Mouse (Mus musculus) forebrain, embryonic 13.5 days (tissue): ENCODE measurements around the gene Hoxb8. TPM values are rescaled to one million over a fixed set of nuclear protein-coding genes. Genes with fewer than 3 reads are reported as not detected.

ENCODE experiments used
- ATAC-seq: fragments of 200-750 bp; cut with Nextera tagmentation; 2 replicates; pipeline ENCODE4 v1.8.0; 2017
- H3K27ac ChIP-seq: fragments of 300-500 bp; sonication (generic); 2 replicates; pipeline ENCODE4 v1.5.1; 2015; ENCODE audit warnings: inconsistent platforms, mild to moderate bottlenecking, moderate library complexity
- H3K27me3 ChIP-seq: fragments of 300-500 bp; sonication (generic); 2 replicates; pipeline ENCODE4 v1.6.1; 2015; ENCODE audit warnings: mild to moderate bottlenecking, inconsistent platforms
- H3K36me3 ChIP-seq: fragments of 300-500 bp; sonication (generic); 2 replicates; pipeline ENCODE4 v1.6.1; 2015; ENCODE audit warnings: mild to moderate bottlenecking, inconsistent platforms; ENCODE audit not compliant: poor library complexity, severe bottlenecking
- H3K4me1 ChIP-seq: fragments of 300-500 bp; sonication (generic); 2 replicates; pipeline ENCODE4 v1.6.1; 2015; ENCODE audit warnings: inconsistent platforms
- H3K4me2 ChIP-seq: fragments of 300-500 bp; sonication (generic); 2 replicates; pipeline ENCODE4 v1.6.1; 2015; ENCODE audit warnings: inconsistent platforms, mild to moderate bottlenecking, moderate library complexity
- H3K4me3 ChIP-seq: fragments of 300-500 bp; sonication (generic); 2 replicates; pipeline ENCODE4 v1.5.1; 2015; ENCODE audit warnings: mild to moderate bottlenecking, inconsistent platforms
- H3K9ac ChIP-seq: fragments of 300-500 bp; sonication (generic); 2 replicates; pipeline ENCODE4 v1.6.1; 2015; ENCODE audit warnings: mild to moderate bottlenecking, inconsistent platforms
- H3K9me3 ChIP-seq: fragments of 300-500 bp; sonication (generic); replicated peaks from 2 replicates; pipeline ENCODE4 v1.6.1; 2016; ENCODE audit warnings: inconsistent platforms
- WGBS: fragments of 180-500 bp; shearing (Covaris S2); methylation state at CpG from one replicate; pipeline ENCODE4 v1.1.7; 2015; 5-methylcytosine and 5-hydroxymethylcytosine counted together
- polyA plus RNA-seq: library from polyadenylated mRNA; unstranded; fragments of >200 nt; fragmentation: Nextera tagmentation; extraction: Ambion mirVana; gene quantifications from 2 replicates; pipeline ENCODE4 v1.2.1, GENCODE M21; 2015

Hoxb8 gene
- polyA plus RNA-seq, 1 experiment from 2014 or later, result not detected

DNA sequence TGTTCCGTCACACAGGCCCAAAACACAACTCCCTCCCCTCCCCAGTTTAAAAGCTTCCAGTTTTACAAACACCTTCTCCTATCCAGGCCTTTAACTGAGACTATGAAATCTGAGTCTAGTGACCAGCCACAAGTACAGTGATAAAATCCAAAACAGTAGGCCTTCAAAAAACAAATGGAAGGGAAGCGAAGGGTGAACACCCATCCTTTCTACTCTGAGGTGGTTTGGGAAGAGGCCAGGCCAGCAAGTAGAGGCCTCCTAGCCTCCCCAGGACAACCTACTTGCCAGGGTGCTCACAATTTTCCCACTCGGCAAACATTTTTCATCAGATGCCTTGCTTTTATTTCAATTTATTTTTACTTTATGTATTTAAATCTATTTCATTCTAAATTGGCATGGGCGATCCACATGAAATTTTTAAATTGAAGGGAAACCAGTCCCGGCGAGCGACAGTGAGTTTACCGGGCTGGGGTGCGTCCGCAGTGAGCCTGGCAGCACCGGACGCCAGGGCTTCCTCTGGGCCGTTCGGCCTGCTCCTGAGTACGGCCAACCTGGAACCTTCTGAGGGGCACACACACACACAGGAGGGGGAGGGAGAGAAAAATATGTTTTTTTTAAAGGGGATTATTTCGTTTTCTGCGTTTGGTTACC lies 9.1 kb downstream of the Hoxb8 start:
- no peak for ATAC-seq
- no peak overlapping the region for H3K9ac ChIP-seq
- peaks cover 99% of the 10 kb centered on the region for H3K27me3 ChIP-seq
- H3K9me3 ChIP-seq, result no peaks in the 10 kb centered on the region
- H3K27ac ChIP-seq, result no peak overlapping the region
- no peak overlapping the region for H3K4me3 ChIP-seq
- H3K36me3 ChIP-seq, result no peaks in the 10 kb centered on the region
- no peak overlapping the region for H3K4me2 ChIP-seq
- 5% methylated on average over 17 of the region's 17 CpGs for WGBS
- peaks cover 9% of the 10 kb centered on the region; the same call in 1 of the 2 replicates for H3K4me1 ChIP-seq

DNA sequence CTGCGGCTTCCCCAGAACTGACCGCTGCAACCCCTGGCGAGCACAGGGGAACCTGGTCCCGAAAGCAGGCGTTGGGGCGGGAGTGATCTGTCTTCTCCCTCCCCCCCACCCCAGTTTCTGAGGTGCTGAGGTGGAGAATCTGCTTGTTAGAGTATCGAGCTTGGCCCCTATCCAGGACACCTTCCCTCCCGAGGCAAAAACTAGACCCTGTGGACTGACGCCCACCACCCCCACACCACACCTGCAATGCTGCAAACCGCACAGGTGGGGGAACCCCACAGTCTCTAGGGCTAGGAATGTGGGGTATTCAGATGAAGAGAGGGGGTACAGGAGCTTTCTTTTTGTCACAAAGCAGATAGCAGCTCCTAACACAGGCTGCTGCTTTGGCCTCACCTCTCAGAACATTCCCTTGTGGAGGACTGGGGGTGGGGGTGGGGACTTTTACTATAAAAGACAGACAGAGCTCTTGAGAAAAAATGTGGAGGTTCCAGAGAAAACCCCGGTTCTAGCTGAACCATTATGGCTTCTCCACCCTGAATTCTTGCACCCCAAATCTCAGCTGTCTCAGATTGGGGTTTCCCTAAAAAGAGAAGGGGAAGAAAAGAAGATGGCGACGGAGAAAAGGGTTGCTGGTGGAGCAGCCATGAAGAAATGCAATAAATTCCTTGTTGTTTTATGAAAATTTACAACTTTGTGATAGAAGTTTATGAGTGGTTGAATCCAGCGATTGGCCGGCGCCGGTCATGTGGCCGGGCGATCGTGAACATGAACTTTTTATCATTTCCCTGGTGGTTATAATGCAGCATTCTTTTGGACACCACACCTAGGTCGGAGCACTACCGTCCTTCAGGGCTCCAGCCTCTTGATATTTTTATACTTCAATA lies 10.2 kb downstream of the Hoxb8 start, which contains the start of gene Hoxb6:
Hoxb6 (plus strand) TSS at position 796 of the 884 bp plus-strand sequence.
- H3K4me1 ChIP-seq, result peaks cover 3% of the 10 kb centered on the region; the same call in 1 of the 2 replicates
- peaks cover 99% of the 10 kb centered on the region for H3K27me3 ChIP-seq
- no peaks in the 10 kb centered on the region for H3K9me3 ChIP-seq
- no peak within 1 kb of the TSS for H3K4me3 ChIP-seq
- no peaks in the 10 kb centered on the region for H3K36me3 ChIP-seq
- no peak within 1 kb of the TSS for H3K4me2 ChIP-seq
- H3K9ac ChIP-seq, result no peak within 1 kb of the TSS
- no peak within 1 kb of the TSS for H3K27ac ChIP-seq
- WGBS, result 2% methylated on average over 22 of the region's 22 CpGs
- no peak for ATAC-seq

DNA sequence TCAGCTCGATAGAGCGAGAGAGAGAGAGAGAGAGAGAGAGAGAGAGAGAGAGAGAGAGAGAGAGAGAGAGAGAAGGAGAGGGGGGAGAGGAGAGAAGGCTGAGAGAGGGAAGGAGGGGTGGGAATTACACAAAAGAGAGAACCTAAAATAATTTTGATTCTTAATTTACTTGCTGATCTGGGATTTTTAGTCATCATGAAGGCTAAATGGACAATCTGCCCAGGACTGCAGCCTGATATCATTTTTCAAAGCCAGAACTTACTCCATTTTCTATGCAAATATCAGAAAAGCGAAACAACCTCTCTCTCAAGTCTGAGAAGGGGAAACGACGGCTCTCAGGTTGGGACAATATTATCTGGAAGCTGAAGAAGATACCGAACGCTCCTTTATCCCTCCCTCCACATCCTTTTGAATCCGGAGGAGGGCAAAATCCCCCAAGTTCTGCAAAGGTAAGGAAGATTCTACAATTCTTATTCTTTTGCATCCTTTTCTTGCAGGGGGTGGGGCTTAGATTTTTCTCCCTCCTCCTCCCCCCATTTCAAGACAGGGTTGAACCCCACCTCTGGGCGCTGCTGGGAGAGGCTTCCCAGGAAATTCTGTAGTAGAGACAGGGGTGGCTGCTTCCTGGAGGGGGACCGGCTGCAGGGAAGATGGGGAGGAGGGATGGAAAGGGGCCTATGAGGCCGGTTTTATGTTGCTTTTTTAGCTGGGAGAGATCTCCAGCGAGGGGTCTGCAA lies 11.0 kb downstream of the Hoxb8 start:
- Histone ChIP-seq H3K9ac (no peak overlapping the region), H3K4me2 (no peak overlapping the region), H3K4me1 (no peaks in the 10 kb centered on the region), H3K27ac (no peak overlapping the region), H3K36me3 (no peaks in the 10 kb centered on the region), H3K9me3 (no peaks in the 10 kb centered on the region), H3K27me3 (peaks cover 99% of the 10 kb centered on the region), H3K4me3 (no peak overlapping the region)
- 2% methylated on average over 12 of the region's 12 CpGs for WGBS
- no peak for ATAC-seq

DNA sequence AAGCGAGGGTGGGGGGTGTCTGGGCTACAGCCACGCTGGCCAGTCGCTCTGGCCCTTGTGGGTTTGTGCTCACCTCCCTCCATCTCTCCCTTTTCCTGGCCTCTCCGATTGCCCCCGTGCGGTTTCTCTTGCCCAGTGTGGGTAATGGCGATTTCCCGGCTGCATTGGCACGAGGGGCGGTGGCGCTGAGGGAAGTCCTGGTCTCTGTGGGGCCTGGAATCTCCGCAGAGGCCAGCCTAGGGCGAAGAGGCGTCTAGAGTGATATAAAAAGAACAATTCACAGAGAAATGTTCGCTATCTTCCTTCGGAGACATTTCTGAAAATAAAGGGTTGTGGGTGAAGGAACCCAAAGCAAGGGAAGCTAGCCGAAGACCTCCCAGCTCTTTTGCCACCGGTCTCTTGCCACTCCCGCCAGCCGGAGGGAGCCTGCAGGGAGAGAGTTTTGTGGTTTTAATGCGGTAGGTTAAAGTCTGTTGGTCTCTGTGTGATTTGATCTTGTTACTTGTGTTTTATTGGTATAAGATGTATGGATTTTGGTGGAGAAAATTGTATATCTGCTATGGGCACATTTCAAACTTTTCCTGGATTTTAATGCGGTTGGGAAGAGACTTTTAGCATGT lies 11.7 kb downstream of the Hoxb8 start:
- no peak overlapping the region for H3K27ac ChIP-seq
- peaks cover 99% of the 10 kb centered on the region for H3K27me3 ChIP-seq
- no peak for ATAC-seq
- H3K4me3 ChIP-seq, result no peak overlapping the region
- WGBS, result under 1% methylated on average over 22 of the region's 22 CpGs
- no peaks in the 10 kb centered on the region for H3K4me1 ChIP-seq
- H3K9ac ChIP-seq, result no peak overlapping the region
- H3K9me3 ChIP-seq, result no peaks in the 10 kb centered on the region
- H3K4me2 ChIP-seq, result no peak overlapping the region
- H3K36me3 ChIP-seq, result no peaks in the 10 kb centered on the region

DNA sequence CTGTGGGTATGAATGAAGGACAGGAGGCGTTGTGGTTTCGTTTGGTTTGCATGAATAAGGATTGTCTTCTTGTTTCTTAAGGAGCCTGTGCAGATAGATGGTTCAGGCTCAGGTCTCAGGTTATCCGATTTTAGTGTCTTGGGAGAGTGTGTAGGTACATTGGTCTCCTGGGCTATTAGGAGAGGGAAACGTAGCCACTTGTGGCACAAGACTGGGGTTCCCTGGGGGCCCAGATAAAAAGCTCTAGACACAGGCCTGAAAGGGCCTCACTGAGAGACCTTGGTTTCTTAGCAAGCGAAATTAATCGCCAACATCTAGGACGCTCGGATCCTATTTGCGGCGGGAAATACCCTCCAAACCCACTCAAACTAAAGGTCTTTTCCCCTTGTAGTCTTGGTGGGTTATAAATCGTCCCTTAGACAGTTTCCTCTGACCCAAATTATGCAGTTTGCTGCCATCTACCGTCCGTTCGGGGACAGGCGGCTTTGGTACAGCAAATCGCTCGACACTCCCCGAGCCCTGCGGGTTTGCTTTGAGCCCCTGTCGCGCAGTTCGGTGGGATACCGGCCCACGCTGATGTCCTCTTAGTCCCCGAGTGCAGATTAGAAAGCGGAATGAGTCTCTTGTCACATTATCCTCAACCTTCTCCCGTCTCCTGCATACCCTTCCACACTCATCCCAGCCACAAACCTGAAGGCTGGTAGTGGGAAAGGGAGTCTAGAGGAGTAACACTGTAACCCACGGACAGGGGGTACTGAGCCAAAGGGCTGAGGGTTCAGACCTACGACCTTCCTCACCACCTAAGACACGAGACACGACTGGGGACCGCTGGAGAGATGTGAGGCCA lies 12.8 kb downstream of the Hoxb8 start:
- H3K4me3 ChIP-seq, result no peak overlapping the region
- no peaks in the 10 kb centered on the region for H3K4me1 ChIP-seq
- H3K9ac ChIP-seq, result no peak overlapping the region
- peaks cover 99% of the 10 kb centered on the region for H3K27me3 ChIP-seq
- H3K9me3 ChIP-seq, result no peaks in the 10 kb centered on the region
- under 1% methylated on average over 32 of the region's 32 CpGs for WGBS
- H3K36me3 ChIP-seq, result no peaks in the 10 kb centered on the region
- H3K4me2 ChIP-seq, result no peak overlapping the region
- ATAC-seq, result no peak
- no peak overlapping the region for H3K27ac ChIP-seq

DNA sequence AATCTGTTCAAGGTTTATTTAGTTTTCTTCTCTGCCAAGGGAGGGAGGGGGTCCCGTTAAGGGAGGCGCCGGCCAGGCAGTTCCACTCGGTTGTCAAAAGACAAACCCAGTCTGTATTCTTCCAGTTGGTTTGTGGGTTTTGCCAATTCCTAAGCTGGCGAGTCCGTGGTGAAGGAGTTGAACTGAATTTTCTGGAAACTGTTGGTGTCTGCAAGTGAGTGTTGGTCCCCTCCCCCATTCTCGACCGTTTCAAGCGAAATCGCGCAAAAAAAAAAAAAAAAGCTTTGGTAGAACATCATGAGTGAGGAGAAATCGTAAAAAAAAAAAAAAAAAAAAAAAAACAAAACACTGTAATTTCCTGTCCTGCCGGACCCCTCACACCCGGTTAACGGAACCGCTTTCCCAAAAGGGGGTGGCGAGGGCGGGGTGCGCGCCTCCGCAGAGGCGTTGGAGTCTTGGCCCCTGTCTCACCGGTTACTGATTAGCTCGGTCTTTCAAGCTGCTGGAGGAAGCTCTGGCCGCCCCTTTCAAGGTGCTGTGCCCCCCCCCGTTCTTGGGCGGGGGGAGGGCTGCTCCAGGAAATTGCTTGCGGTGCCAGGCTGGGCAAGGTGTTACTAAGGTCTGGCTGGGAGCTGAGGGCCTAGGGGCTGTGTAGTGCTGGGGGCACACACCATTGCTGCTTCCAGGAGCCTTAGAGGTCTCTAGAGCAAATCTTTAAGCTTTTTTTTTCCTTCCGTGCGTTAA lies 13.6 kb downstream of the Hoxb8 start:
- Histone ChIP-seq H3K4me3 (no peak overlapping the region), H3K36me3 (no peaks in the 10 kb centered on the region), H3K27ac (no peak overlapping the region), H3K4me1 (no peaks in the 10 kb centered on the region), H3K27me3 (peaks cover 99% of the 10 kb centered on the region), H3K9ac (no peak overlapping the region), H3K9me3 (no peaks in the 10 kb centered on the region), H3K4me2 (no peak overlapping the region)
- ATAC-seq, result no peak
- 2% methylated on average over 30 of the region's 30 CpGs for WGBS

DNA sequence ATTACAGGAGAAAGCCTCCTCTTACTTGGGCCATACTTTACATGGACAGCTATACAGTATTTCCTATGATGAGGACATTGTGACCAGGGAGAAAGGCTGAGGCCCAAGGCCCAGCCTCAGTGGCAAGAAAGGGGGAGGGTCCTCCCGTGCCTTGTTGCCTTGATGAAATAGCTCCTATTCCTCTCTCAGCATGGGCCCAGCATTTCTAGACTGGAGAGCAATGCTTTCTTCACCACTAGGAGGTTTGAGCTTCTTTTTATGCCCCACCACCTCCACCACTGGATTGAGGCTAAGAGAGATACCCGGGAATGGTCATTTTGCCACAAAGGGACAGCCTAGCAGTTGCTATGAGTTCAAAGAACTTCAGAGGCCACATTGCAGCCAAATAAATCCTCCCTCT lies 15.3 kb downstream of the Hoxb8 start:
- Histone ChIP-seq H3K9me3 (no peaks in the 10 kb centered on the region), H3K4me1 (no peaks in the 10 kb centered on the region), H3K4me3 (no peak overlapping the region), H3K27me3 (peaks cover 100% of the 10 kb centered on the region), H3K4me2 (no peak overlapping the region), H3K27ac (no peak overlapping the region), H3K9ac (no peak overlapping the region), H3K36me3 (no peaks in the 10 kb centered on the region)
- no peak for ATAC-seq
- 5% methylated on average over 2 of the region's 2 CpGs for WGBS

DNA sequence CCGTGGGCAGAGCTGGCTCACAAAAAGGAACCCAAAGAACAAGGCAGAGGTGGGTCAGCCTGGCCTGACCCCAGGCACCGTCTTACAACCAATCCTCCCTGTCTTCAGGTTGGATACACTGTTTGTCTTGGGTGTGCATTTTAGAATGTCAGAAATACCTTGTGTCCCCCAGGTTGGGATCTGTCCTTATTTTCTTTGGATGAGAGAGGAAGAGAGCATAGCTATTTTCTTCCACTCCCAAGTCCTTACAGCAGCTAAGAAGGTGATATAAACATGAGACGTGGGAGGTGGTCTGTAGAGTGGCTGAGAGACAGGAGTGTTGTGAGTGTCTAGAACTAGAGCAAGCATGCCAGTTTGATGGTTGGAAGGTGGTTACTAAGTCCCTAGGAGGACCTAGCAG lies 15.7 kb downstream of the Hoxb8 start:
- no peaks in the 10 kb centered on the region for H3K36me3 ChIP-seq
- WGBS, result 2% methylated on average over 3 of the region's 3 CpGs
- no peak overlapping the region for H3K4me3 ChIP-seq

DNA sequence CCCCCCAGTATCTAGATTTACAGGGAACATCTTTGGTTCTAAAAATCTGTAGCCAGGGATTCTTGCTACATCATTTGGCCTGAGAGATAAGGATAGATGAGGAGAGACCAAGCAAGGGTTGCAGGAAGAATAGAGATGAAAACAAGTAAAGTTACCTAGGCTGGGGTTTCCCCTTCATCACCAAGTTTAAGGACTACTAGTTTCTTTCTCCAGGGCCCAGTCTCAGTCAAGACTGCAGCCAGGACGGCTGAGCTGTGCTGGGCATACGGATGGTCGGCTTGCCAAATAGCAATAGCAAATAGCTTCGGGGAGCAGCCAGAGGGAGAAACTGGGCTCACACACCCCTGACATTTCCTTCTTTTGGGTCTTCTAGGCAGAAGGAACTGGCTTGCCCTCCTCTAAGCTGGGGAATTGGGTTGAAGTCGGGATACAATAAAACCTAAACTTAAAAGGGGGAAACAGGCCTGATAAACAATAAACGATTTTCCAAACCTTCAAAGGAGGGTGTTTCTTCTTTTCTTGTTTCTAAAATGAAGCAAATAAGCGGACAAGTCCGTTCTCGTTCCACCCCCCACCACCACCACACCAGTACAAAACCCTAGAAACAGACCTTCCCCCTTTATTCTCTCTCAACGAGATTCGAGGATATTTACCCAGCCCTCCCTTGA lies 16.4 kb downstream of the Hoxb8 start:
- no peak overlapping the region for H3K27ac ChIP-seq

More for the DNA sequence above, 15.7 kb downstream of the Hoxb8 start:
- H3K9ac ChIP-seq, result no peak overlapping the region
- no peaks in the 10 kb centered on the region for H3K4me1 ChIP-seq
- H3K27me3 ChIP-seq, result peaks cover 100% of the 10 kb centered on the region
- no peak for ATAC-seq
- H3K27ac ChIP-seq, result no peak overlapping the region
- H3K9me3 ChIP-seq, result no peaks in the 10 kb centered on the region
- no peak overlapping the region for H3K4me2 ChIP-seq

DNA sequence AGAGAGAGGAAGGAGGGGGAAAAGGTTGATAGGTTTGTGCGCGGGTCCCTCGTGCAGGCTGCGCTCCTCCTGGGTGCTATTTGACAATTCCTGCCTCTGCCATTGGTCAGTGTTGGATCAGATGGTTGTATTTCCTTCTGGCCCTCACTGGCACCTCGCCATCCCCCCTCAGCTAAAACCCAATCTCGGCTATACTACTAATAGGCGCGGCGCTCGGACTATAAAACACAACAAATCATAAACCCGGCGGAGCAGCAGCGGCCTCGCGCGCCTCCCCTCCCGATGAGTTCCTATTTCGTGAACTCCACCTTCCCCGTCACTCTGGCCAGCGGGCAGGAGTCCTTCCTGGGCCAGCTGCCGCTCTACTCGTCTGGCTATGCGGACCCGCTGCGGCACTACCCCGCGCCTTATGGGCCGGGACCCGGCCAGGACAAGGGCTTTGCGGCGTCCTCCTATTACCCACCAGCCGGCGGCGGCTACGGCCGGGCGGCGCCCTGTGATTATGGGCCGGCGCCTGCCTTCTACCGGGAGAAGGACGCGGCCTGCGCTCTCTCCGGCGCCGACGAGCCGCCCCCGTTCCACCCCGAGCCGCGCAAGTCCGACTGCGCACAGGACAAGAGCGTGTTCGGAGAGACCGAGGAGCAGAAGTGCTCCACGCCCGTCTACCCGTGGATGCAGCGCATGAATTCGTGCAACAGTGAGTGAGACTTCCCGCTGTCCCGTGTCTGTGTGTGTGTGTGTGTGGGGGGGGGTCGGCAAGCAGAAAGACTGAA lies 17.4 kb downstream of the Hoxb8 start:
- under 1% methylated on average over 64 of the region's 66 CpGs for WGBS
- peaks cover 7% of the 10 kb centered on the region; the same call in 1 of the 2 replicates for H3K4me1 ChIP-seq
- ATAC-seq, result no peak
- no peak overlapping the region for H3K4me3 ChIP-seq
- H3K27me3 ChIP-seq, result peaks cover 100% of the 10 kb centered on the region
- no peaks in the 10 kb centered on the region for H3K36me3 ChIP-seq
- no peak overlapping the region for H3K4me2 ChIP-seq
- H3K9ac ChIP-seq, result no peak overlapping the region
- H3K27ac ChIP-seq, result no peak overlapping the region
- no peaks in the 10 kb centered on the region for H3K9me3 ChIP-seq

More for the DNA sequence above, 16.4 kb downstream of the Hoxb8 start:
- H3K9ac ChIP-seq, result no peak overlapping the region
- no peaks in the 10 kb centered on the region for H3K4me1 ChIP-seq
- no peak overlapping the region for H3K4me3 ChIP-seq
- no peaks in the 10 kb centered on the region for H3K36me3 ChIP-seq
- peaks cover 100% of the 10 kb centered on the region for H3K27me3 ChIP-seq
- 3% methylated on average over 11 of the region's 11 CpGs for WGBS
- ATAC-seq, result no peak
- no peaks in the 10 kb centered on the region for H3K9me3 ChIP-seq
- no peak overlapping the region for H3K4me2 ChIP-seq
